Mouse (Mus musculus) induced T-regulatory cell, adult 2 months (primary cell): Measurements from ENCODE around the gene L3mbtl4.

Experiments used
- DNase-seq: peaks from one replicate; pipeline ENCODE4 v3.0.0-alpha.2; 2012; ENCODE audit warnings: low read depth

The L3mbtl4 gene

GRCm38 (mm10) chr17:68273527-68273926 lies at the start of gene L3mbtl4:
L3mbtl4 (plus strand) TSS chr17:68273797.
- no peak for DNase-seq

GRCm38 (mm10) chr17:68230484-68230883 lies 43.1 kb upstream of the L3mbtl4 start:
- no peak for DNase-seq

GRCm38 (mm10) chr17:68235380-68235779 lies 38.2 kb upstream of the L3mbtl4 start:
- no peak for DNase-seq

- no peak for DNase-seq
Observed at GRCm38 (mm10) chr17:68236992-68237391, 36.6 kb upstream of the L3mbtl4 start.

- DNase-seq: no peak
Observed at GRCm38 (mm10) chr17:68240171-68240570, 33.4 kb upstream of the L3mbtl4 start.

- no peak for DNase-seq
Observed at GRCm38 (mm10) chr17:68264835-68265557, 8.6 kb upstream of the L3mbtl4 start.

GRCm38 (mm10) chr17:68273954-68274353 lies 357 bp downstream of the L3mbtl4 start:
- DNase-seq: no peak

GRCm38 (mm10) chr17:68275138-68275537 lies 1.5 kb downstream of the L3mbtl4 start:
- no peak for DNase-seq

- DNase-seq: no peak
Observed at GRCm38 (mm10) chr17:68280915-68281314, 7.3 kb downstream of the L3mbtl4 start.

GRCm38 (mm10) chr17:68285119-68285782 lies 11.7 kb downstream of the L3mbtl4 start:
- DNase-seq: no peak

- DNase-seq: no peak
Observed at GRCm38 (mm10) chr17:68288094-68288493, 14.5 kb downstream of the L3mbtl4 start.

- no peak for DNase-seq
Observed at GRCm38 (mm10) chr17:68288699-68289098, 15.1 kb downstream of the L3mbtl4 start.

GRCm38 (mm10) chr17:68291713-68292364 lies 18.2 kb downstream of the L3mbtl4 start:
- no peak for DNase-seq

- DNase-seq: no peak
Observed at GRCm38 (mm10) chr17:68308381-68308780, 34.8 kb downstream of the L3mbtl4 start.

GRCm38 (mm10) chr17:68312286-68312927 lies 38.8 kb downstream of the L3mbtl4 start:
- no peak for DNase-seq

- no peak for DNase-seq
Observed at GRCm38 (mm10) chr17:68320940-68321339, 47.3 kb downstream of the L3mbtl4 start.

- DNase-seq: no peak
Observed at GRCm38 (mm10) chr17:68322607-68323006, 49.0 kb downstream of the L3mbtl4 start.

GRCm38 (mm10) chr17:68332225-68332624 lies 58.6 kb downstream of the L3mbtl4 start:
- DNase-seq: peak; percentile 0

GRCm38 (mm10) chr17:68333382-68333781 lies 59.8 kb downstream of the L3mbtl4 start:
- no peak for DNase-seq

- DNase-seq: no peak
Observed at GRCm38 (mm10) chr17:68338917-68339553, 65.4 kb downstream of the L3mbtl4 start.

- DNase-seq: no peak
Observed at GRCm38 (mm10) chr17:68357687-68358086, 84.1 kb downstream of the L3mbtl4 start.

GRCm38 (mm10) chr17:68371101-68371500 lies 97.5 kb downstream of the L3mbtl4 start:
- no peak for DNase-seq
